Mouse (Mus musculus): ENCODE data around the gene Zfp57. TPM values are rescaled to one million over a fixed set of nuclear protein-coding genes. Genes with fewer than 3 reads are reported as not detected.

The Zfp57 gene
- polyA plus RNA-seq, 1 experiment = 223 TPM

GRCm38 (mm10) chr17:37048383-37048782, 47.4 kb downstream of the Zfp57 start:
- Histone ChIP-seq H3K9me3 (replicated peaks; ENCODE audit: control insufficient read depth, insufficient read depth, low read length, poor library complexity, severe bottlenecking) (no peaks in the 10 kb centered on the region), H3K4me1 (ENCODE audit: control insufficient read depth, insufficient read depth, low read length) (no peaks in the 10 kb centered on the region), H3K27me3 (ENCODE audit: control insufficient read depth, insufficient read depth, low read length, poor library complexity, severe bottlenecking) (no peaks in the 10 kb centered on the region)

GRCm38 (mm10) chr17:37049570-37050310, 48.8 kb downstream of the Zfp57 start:
- Histone ChIP-seq H3K27me3 (ENCODE audit: control insufficient read depth, insufficient read depth, low read length, poor library complexity, severe bottlenecking) (no peaks in the 10 kb centered on the region), H3K4me3 (ENCODE audit: low read depth, low read length) (peak overlapping the region; percentile 92), H3K9me3 (replicated peaks; ENCODE audit: control insufficient read depth, insufficient read depth, low read length, poor library complexity, severe bottlenecking) (no peaks in the 10 kb centered on the region), H3K9ac (ENCODE audit: low read depth, poor library complexity, severe bottlenecking) (peak overlapping the region; percentile 97), H3K4me1 (ENCODE audit: control insufficient read depth, insufficient read depth, low read length) (no peaks in the 10 kb centered on the region), H3K27ac (ENCODE audit: insufficient read depth, low read length) (peak overlapping the region; percentile 58), H3K36me3 (ENCODE audit: control insufficient read depth, insufficient read depth, low read length, poor library complexity, severe bottlenecking) (peaks cover 40% of the 10 kb centered on the region)
- no peak for TF ChIP-seq POLR2A (IDR thresholded peaks at IDR 0.05; ENCODE audit: insufficient read depth, low read length)
- TF ChIP-seq CTCF (IDR thresholded peaks at IDR 0.05; ENCODE audit: low read depth, low read length) = peak; percentile 55

More at GRCm38 (mm10) chr17:37048383-37048782, 47.4 kb downstream of the Zfp57 start:
- peaks cover 27% of the 10 kb centered on the region for H3K36me3 ChIP-seq (ENCODE audit: control insufficient read depth, insufficient read depth, low read length, poor library complexity, severe bottlenecking)
- H3K9ac ChIP-seq (ENCODE audit: low read depth, poor library complexity, severe bottlenecking) = peak overlapping the region; percentile 97
- H3K27ac ChIP-seq (ENCODE audit: insufficient read depth, low read length) = peak overlapping the region; percentile 4; the same call in 1 of the 2 replicates
- H3K4me3 ChIP-seq (ENCODE audit: low read depth, low read length) = peak overlapping the region; percentile 56
- TF ChIP-seq CTCF (IDR thresholded peaks at IDR 0.05; ENCODE audit: low read depth, low read length) = no peak
- TF ChIP-seq EP300 (IDR thresholded peaks at IDR 0.05; ENCODE audit: insufficient read depth, low read depth, low read length) = no peak
- TF ChIP-seq POLR2A (IDR thresholded peaks at IDR 0.05; ENCODE audit: insufficient read depth, low read length) = no peak

GRCm38 (mm10) chr17:37050399-37050798, 49.4 kb downstream of the Zfp57 start:
- Histone ChIP-seq H3K4me3 (ENCODE audit: low read depth, low read length) (peak overlapping the region; percentile 92), H3K27me3 (ENCODE audit: control insufficient read depth, insufficient read depth, low read length, poor library complexity, severe bottlenecking) (no peaks in the 10 kb centered on the region), H3K9me3 (replicated peaks; ENCODE audit: control insufficient read depth, insufficient read depth, low read length, poor library complexity, severe bottlenecking) (no peaks in the 10 kb centered on the region), H3K36me3 (ENCODE audit: control insufficient read depth, insufficient read depth, low read length, poor library complexity, severe bottlenecking) (peaks cover 47% of the 10 kb centered on the region), H3K27ac (ENCODE audit: insufficient read depth, low read length) (peak overlapping the region; percentile 58), H3K9ac (ENCODE audit: low read depth, poor library complexity, severe bottlenecking) (peak overlapping the region; percentile 97), H3K4me1 (ENCODE audit: control insufficient read depth, insufficient read depth, low read length) (no peaks in the 10 kb centered on the region)
- TF ChIP-seq CTCF (IDR thresholded peaks at IDR 0.05; ENCODE audit: low read depth, low read length) (no peak), POLR2A (IDR thresholded peaks at IDR 0.05; ENCODE audit: insufficient read depth, low read length) (peak; percentile 73)

- peak overlapping the region; percentile 97 for H3K9ac ChIP-seq (ENCODE audit: low read depth, poor library complexity, severe bottlenecking)
- no peak for TF ChIP-seq CTCF (IDR thresholded peaks at IDR 0.05; ENCODE audit: low read depth, low read length)
- TF ChIP-seq POLR2A (IDR thresholded peaks at IDR 0.05; ENCODE audit: insufficient read depth, low read length) = no peak
- no peak for TF ChIP-seq EP300 (IDR thresholded peaks at IDR 0.05; ENCODE audit: insufficient read depth, low read depth, low read length)
- H3K27ac ChIP-seq (ENCODE audit: insufficient read depth, low read length) = no peak overlapping the region
- H3K9me3 ChIP-seq (replicated peaks; ENCODE audit: control insufficient read depth, insufficient read depth, low read length, poor library complexity, severe bottlenecking) = no peaks in the 10 kb centered on the region
- H3K36me3 ChIP-seq (ENCODE audit: control insufficient read depth, insufficient read depth, low read length, poor library complexity, severe bottlenecking) = peaks cover 51% of the 10 kb centered on the region
- peak overlapping the region; percentile 92 for H3K4me3 ChIP-seq (ENCODE audit: low read depth, low read length)
- peaks cover 2% of the 10 kb centered on the region for H3K4me1 ChIP-seq (ENCODE audit: control insufficient read depth, insufficient read depth, low read length)
- no peaks in the 10 kb centered on the region for H3K27me3 ChIP-seq (ENCODE audit: control insufficient read depth, insufficient read depth, low read length, poor library complexity, severe bottlenecking)
Measured at GRCm38 (mm10) chr17:37050876-37051275, 49.9 kb downstream of the Zfp57 start.

- Histone ChIP-seq H3K4me1 (ENCODE audit: control insufficient read depth, insufficient read depth, low read length) (peaks cover 3% of the 10 kb centered on the region), H3K9ac (ENCODE audit: low read depth, poor library complexity, severe bottlenecking) (peak overlapping the region; percentile 97; the same call in 1 of the 2 replicates)
Measured at GRCm38 (mm10) chr17:37051745-37052144, 50.8 kb downstream of the Zfp57 start.

GRCm38 (mm10) chr17:37056957-37057356, 56.0 kb downstream of the Zfp57 start:
- H3K36me3 ChIP-seq (ENCODE audit: control insufficient read depth, insufficient read depth, low read length, poor library complexity, severe bottlenecking) = peaks cover 89% of the 10 kb centered on the region
- no peak overlapping the region for H3K9ac ChIP-seq (ENCODE audit: low read depth, poor library complexity, severe bottlenecking)
- H3K9me3 ChIP-seq (replicated peaks; ENCODE audit: control insufficient read depth, insufficient read depth, low read length, poor library complexity, severe bottlenecking) = no peaks in the 10 kb centered on the region
- TF ChIP-seq EP300 (IDR thresholded peaks at IDR 0.05; ENCODE audit: insufficient read depth, low read depth, low read length) (no peak), CTCF (IDR thresholded peaks at IDR 0.05; ENCODE audit: low read depth, low read length) (no peak), POLR2A (IDR thresholded peaks at IDR 0.05; ENCODE audit: insufficient read depth, low read length) (no peak)
- H3K4me1 ChIP-seq (ENCODE audit: control insufficient read depth, insufficient read depth, low read length) = peaks cover 3% of the 10 kb centered on the region
- H3K27me3 ChIP-seq (ENCODE audit: control insufficient read depth, insufficient read depth, low read length, poor library complexity, severe bottlenecking) = no peaks in the 10 kb centered on the region
- H3K27ac ChIP-seq (ENCODE audit: insufficient read depth, low read length) = no peak overlapping the region
- H3K4me3 ChIP-seq (ENCODE audit: low read depth, low read length) = no peak overlapping the region

More at GRCm38 (mm10) chr17:37051745-37052144, 50.8 kb downstream of the Zfp57 start:
- H3K9me3 ChIP-seq (replicated peaks; ENCODE audit: control insufficient read depth, insufficient read depth, low read length, poor library complexity, severe bottlenecking) = no peaks in the 10 kb centered on the region
- H3K36me3 ChIP-seq (ENCODE audit: control insufficient read depth, insufficient read depth, low read length, poor library complexity, severe bottlenecking) = peaks cover 60% of the 10 kb centered on the region
- TF ChIP-seq EP300 (IDR thresholded peaks at IDR 0.05; ENCODE audit: insufficient read depth, low read depth, low read length) = no peak
- no peak for TF ChIP-seq CTCF (IDR thresholded peaks at IDR 0.05; ENCODE audit: low read depth, low read length)
- no peak for TF ChIP-seq POLR2A (IDR thresholded peaks at IDR 0.05; ENCODE audit: insufficient read depth, low read length)
- no peak overlapping the region for H3K27ac ChIP-seq (ENCODE audit: insufficient read depth, low read length)
- H3K27me3 ChIP-seq (ENCODE audit: control insufficient read depth, insufficient read depth, low read length, poor library complexity, severe bottlenecking) = no peaks in the 10 kb centered on the region
- H3K4me3 ChIP-seq (ENCODE audit: low read depth, low read length) = peak overlapping the region; percentile 92; the same call in 1 of the 2 replicates

Other genes with a start within 250 kb of the Zfp57 start
- not detected in 2 replicates for gene H2-M10.5, start 228.3 kb upstream of the Zfp57 start, polyA plus RNA-seq (2011; ENCODE audit: insufficient read depth, insufficient read length, low read depth, missing spikeins)
- not detected in 2 replicates for gene H2-M10.6, start 189.0 kb upstream of the Zfp57 start, polyA plus RNA-seq (2011; ENCODE audit: insufficient read depth, insufficient read length, low read depth, missing spikeins)
- 46.2 and 53.2 TPM in 2 replicates for gene Trim26, start 164.0 kb upstream of the Zfp57 start, polyA plus RNA-seq (2011; ENCODE audit: insufficient read depth, insufficient read length, low read depth, missing spikeins)
- gene Trim15, start 134.0 kb upstream of the Zfp57 start, polyA plus RNA-seq (2011; ENCODE audit: insufficient read depth, insufficient read length, low read depth, missing spikeins) = not detected in 2 replicates
- not detected in 2 replicates for gene Trim10, start 131.6 kb upstream of the Zfp57 start, polyA plus RNA-seq (2011; ENCODE audit: insufficient read depth, insufficient read length, low read depth, missing spikeins)
- 0.41 TPM in 1 of 2 replicates, not detected in the other for gene Trim40, start 111.0 kb upstream of the Zfp57 start, polyA plus RNA-seq (2011; ENCODE audit: insufficient read depth, insufficient read length, low read depth, missing spikeins)
- gene Trim31, start 103.0 kb upstream of the Zfp57 start, polyA plus RNA-seq (2011; ENCODE audit: insufficient read depth, insufficient read length, low read depth, missing spikeins) = not detected in 2 replicates
- 0.88 and 2.5 TPM in 2 replicates for gene Rnf39, start 58.2 kb upstream of the Zfp57 start, polyA plus RNA-seq (2011; ENCODE audit: insufficient read depth, insufficient read length, low read depth, missing spikeins)
- 67.3 and 68.8 TPM in 2 replicates for gene Ppp1r11, start 49.4 kb upstream of the Zfp57 start, polyA plus RNA-seq (2011; ENCODE audit: insufficient read depth, insufficient read length, low read depth, missing spikeins)
- 71.7 and 79.6 TPM in 2 replicates for gene Znrd1, start 42.6 kb upstream of the Zfp57 start, polyA plus RNA-seq (2011; ENCODE audit: insufficient read depth, insufficient read length, low read depth, missing spikeins)
- 29.6 and 30.5 TPM in 2 replicates for gene Znrd1as, start 42.6 kb upstream of the Zfp57 start, polyA plus RNA-seq (2011; ENCODE audit: insufficient read depth, insufficient read length, low read depth, missing spikeins)
- gene 2410137M14Rik, start 19.9 kb upstream of the Zfp57 start, polyA plus RNA-seq (2011; ENCODE audit: insufficient read depth, insufficient read length, low read depth, missing spikeins) = 2.9 and 4.7 TPM in 2 replicates
- gene H2-M5, start 11.6 kb upstream of the Zfp57 start, polyA plus RNA-seq (2011; ENCODE audit: insufficient read depth, insufficient read length, low read depth, missing spikeins) = 12.6 and 13.2 TPM in 2 replicates
- not detected in 2 replicates for gene Mog, start 22.2 kb downstream of the Zfp57 start, polyA plus RNA-seq (2011; ENCODE audit: insufficient read depth, insufficient read length, low read depth, missing spikeins)
- gene Gabbr1, start 44.8 kb downstream of the Zfp57 start, polyA plus RNA-seq (2011; ENCODE audit: insufficient read depth, insufficient read length, low read depth, missing spikeins) = 163 and 180 TPM in 2 replicates
- gene Olfr90, start 87.3 kb downstream of the Zfp57 start, polyA plus RNA-seq (2011; ENCODE audit: insufficient read depth, insufficient read length, low read depth, missing spikeins) = 0.22 TPM in 1 of 2 replicates, not detected in the other
- gene Olfr91, start 97.1 kb downstream of the Zfp57 start, polyA plus RNA-seq (2011; ENCODE audit: insufficient read depth, insufficient read length, low read depth, missing spikeins) = not detected in 2 replicates
- gene Olfr92, start 118.9 kb downstream of the Zfp57 start, polyA plus RNA-seq (2011; ENCODE audit: insufficient read depth, insufficient read length, low read depth, missing spikeins) = not detected in 2 replicates
- 0.57 and 1.1 TPM in 2 replicates for gene Olfr93, start 160.3 kb downstream of the Zfp57 start, polyA plus RNA-seq (2011; ENCODE audit: insufficient read depth, insufficient read length, low read depth, missing spikeins)
- gene Ubd, start 192.7 kb downstream of the Zfp57 start, polyA plus RNA-seq (2011; ENCODE audit: insufficient read depth, insufficient read length, low read depth, missing spikeins) = 56.7 and 70.8 TPM in 2 replicates
- gene Olfr94, start 199.8 kb downstream of the Zfp57 start, polyA plus RNA-seq (2011; ENCODE audit: insufficient read depth, insufficient read length, low read depth, missing spikeins) = 0.37 TPM in 1 of 2 replicates, not detected in the other
- 0.12 TPM in 1 of 2 replicates, not detected in the other for gene Olfr95, start 212.0 kb downstream of the Zfp57 start, polyA plus RNA-seq (2011; ENCODE audit: insufficient read depth, insufficient read length, low read depth, missing spikeins)
- not detected in 2 replicates for gene Olfr96, start 219.0 kb downstream of the Zfp57 start, polyA plus RNA-seq (2011; ENCODE audit: insufficient read depth, insufficient read length, low read depth, missing spikeins)
- gene Olfr97, start 236.2 kb downstream of the Zfp57 start, polyA plus RNA-seq (2011; ENCODE audit: insufficient read depth, insufficient read length, low read depth, missing spikeins) = not detected in 2 replicates

Measured in ES-Bruce4 (cell line).